Mouse (Mus musculus): Measurements from ENCODE around the gene Fbxo31. TPM values are rescaled to one million over a fixed set of nuclear protein-coding genes. Genes with fewer than 3 reads are reported as not detected.

The Fbxo31 gene
- total and polyA plus RNA-seq, 2 experiments from 2014 or later, result 37.3 to 68.9 TPM

GRCm38 (mm10) chr8:121585159-121585825 lies 6.7 kb upstream of the Fbxo31 start:
- H3K4me1 ChIP-seq (ENCODE audit: insufficient read depth, low read length), result peaks cover 3% of the 10 kb centered on the region; the same call in 1 of the 2 replicates
- DNase-seq (ENCODE audit: low spot score) (peak; percentile 98), ATAC-seq (ENCODE audit: low FRiP score) (peak; percentile 94)
- peak overlapping the region; percentile 65 for H3K4me2 ChIP-seq (ENCODE audit: low read depth, low read length, poor library complexity, severe bottlenecking)
- H3K9me3 ChIP-seq (ENCODE audit: low read length), result no peaks in the 10 kb centered on the region
- TF ChIP-seq CTCF (IDR thresholded peaks at IDR 0.05), result no peak; the same call in 1 of the 2 replicates
- H3K9ac ChIP-seq (replicated peaks; ENCODE audit: low read length, poor library complexity, severe bottlenecking), result peak overlapping the region; percentile 62
- no peak overlapping the region for H3K27ac ChIP-seq (ENCODE audit: low read depth, low read length)
- peak overlapping the region; percentile 54 for H3K4me3 ChIP-seq (ENCODE audit: low read depth, low read length)
- no peaks in the 10 kb centered on the region for H3K36me3 ChIP-seq (ENCODE audit: insufficient read depth, low read length)
- under 1% methylated on average over 47 of the region's 47 CpGs for WGBS
- no peaks in the 10 kb centered on the region for H3K27me3 ChIP-seq (ENCODE audit: insufficient read depth, low read length)

- no peak overlapping the region for H3K27ac ChIP-seq (ENCODE audit: low read depth, low read length)
- no peaks in the 10 kb centered on the region for H3K9me3 ChIP-seq (ENCODE audit: low read length)
- ATAC-seq (ENCODE audit: low FRiP score) (no peak), DNase-seq (ENCODE audit: low spot score) (no peak)
- H3K4me2 ChIP-seq (ENCODE audit: low read depth, low read length, poor library complexity, severe bottlenecking), result peak overlapping the region; percentile 65
- H3K27me3 ChIP-seq (ENCODE audit: insufficient read depth, low read length), result no peaks in the 10 kb centered on the region
- H3K4me3 ChIP-seq (ENCODE audit: low read depth, low read length), result peak overlapping the region; percentile 54
- no peak for TF ChIP-seq CTCF (IDR thresholded peaks at IDR 0.05)
- no peak overlapping the region for H3K9ac ChIP-seq (replicated peaks; ENCODE audit: low read length, poor library complexity, severe bottlenecking)
- no peaks in the 10 kb centered on the region for H3K36me3 ChIP-seq (ENCODE audit: insufficient read depth, low read length)
- peaks cover 3% of the 10 kb centered on the region; the same call in 1 of the 2 replicates for H3K4me1 ChIP-seq (ENCODE audit: insufficient read depth, low read length)
- WGBS, result 41% methylated on average over 11 of the region's 13 CpGs
Observed at GRCm38 (mm10) chr8:121584730-121585129, 6.1 kb upstream of the Fbxo31 start.

GRCm38 (mm10) chr8:121583653-121584052 lies 5.0 kb upstream of the Fbxo31 start:
- no peak overlapping the region for H3K4me3 ChIP-seq (ENCODE audit: low read depth, low read length)
- 59% methylated on average over 8 of the region's 8 CpGs for WGBS
- no peak for TF ChIP-seq CTCF (IDR thresholded peaks at IDR 0.05)
- DNase-seq (ENCODE audit: low spot score) (no peak), ATAC-seq (ENCODE audit: low FRiP score) (no peak)
- H3K27me3 ChIP-seq (ENCODE audit: insufficient read depth, low read length), result no peaks in the 10 kb centered on the region
- H3K36me3 ChIP-seq (ENCODE audit: insufficient read depth, low read length), result no peaks in the 10 kb centered on the region
- no peak overlapping the region for H3K4me2 ChIP-seq (ENCODE audit: low read depth, low read length, poor library complexity, severe bottlenecking)
- peaks cover 3% of the 10 kb centered on the region; the same call in 1 of the 2 replicates for H3K4me1 ChIP-seq (ENCODE audit: insufficient read depth, low read length)
- no peak overlapping the region for H3K27ac ChIP-seq (ENCODE audit: low read depth, low read length)
- no peak overlapping the region for H3K9ac ChIP-seq (replicated peaks; ENCODE audit: low read length, poor library complexity, severe bottlenecking)
- H3K9me3 ChIP-seq (ENCODE audit: low read length), result no peaks in the 10 kb centered on the region

- TF ChIP-seq CTCF (IDR thresholded peaks at IDR 0.05), result no peak
- no peaks in the 10 kb centered on the region for H3K27me3 ChIP-seq (ENCODE audit: insufficient read depth, low read length)
- no peak overlapping the region for H3K27ac ChIP-seq (ENCODE audit: low read depth, low read length)
- no peak for DNase-seq (ENCODE audit: low spot score)
- no peak overlapping the region for H3K4me3 ChIP-seq (ENCODE audit: low read depth, low read length)
- H3K4me2 ChIP-seq (ENCODE audit: low read depth, low read length, poor library complexity, severe bottlenecking), result no peak overlapping the region
- no peak overlapping the region for H3K9ac ChIP-seq (replicated peaks; ENCODE audit: low read length, poor library complexity, severe bottlenecking)
- no peak for ATAC-seq (ENCODE audit: low FRiP score)
- 36% methylated on average over 9 of the region's 9 CpGs for WGBS
- H3K9me3 ChIP-seq (ENCODE audit: low read length), result no peaks in the 10 kb centered on the region
- no peaks in the 10 kb centered on the region for H3K36me3 ChIP-seq (ENCODE audit: insufficient read depth, low read length)
- peaks cover 6% of the 10 kb centered on the region; the same call in 1 of the 2 replicates for H3K4me1 ChIP-seq (ENCODE audit: insufficient read depth, low read length)
Observed at GRCm38 (mm10) chr8:121580465-121580864, 1.9 kb upstream of the Fbxo31 start.

- DNase-seq (ENCODE audit: low spot score) (peak; percentile 36), ATAC-seq (ENCODE audit: low FRiP score) (peak; percentile 59)
- peak overlapping the region; percentile 73 for H3K27ac ChIP-seq (ENCODE audit: low read depth, low read length)
- peak overlapping the region; percentile 82 for H3K4me2 ChIP-seq (ENCODE audit: low read depth, low read length, poor library complexity, severe bottlenecking)
- peaks cover 6% of the 10 kb centered on the region; the same call in 1 of the 2 replicates for H3K4me1 ChIP-seq (ENCODE audit: insufficient read depth, low read length)
- TF ChIP-seq CTCF (IDR thresholded peaks at IDR 0.05), result no peak
- under 1% methylated on average over 44 of the region's 44 CpGs for WGBS
- no peaks in the 10 kb centered on the region for H3K36me3 ChIP-seq (ENCODE audit: insufficient read depth, low read length)
- no peaks in the 10 kb centered on the region for H3K27me3 ChIP-seq (ENCODE audit: insufficient read depth, low read length)
- H3K9ac ChIP-seq (replicated peaks; ENCODE audit: low read length, poor library complexity, severe bottlenecking), result peak overlapping the region; percentile 86
- H3K4me3 ChIP-seq (ENCODE audit: low read depth, low read length), result peak overlapping the region; percentile 95
- H3K9me3 ChIP-seq (ENCODE audit: low read length), result no peaks in the 10 kb centered on the region
Observed at GRCm38 (mm10) chr8:121577751-121578675, 593 bp downstream of the Fbxo31 start.
